Mouse (Mus musculus) lung, embryonic 16.5 days (tissue): ENCODE results near the gene Pah. TPM values are rescaled to one million over a fixed set of nuclear protein-coding genes. Genes with fewer than 3 reads are reported as not detected.
A peak's percentile ranks its signal among the peaks of the same experiment; 100 is the strongest.

ENCODE experiments used
- ATAC-seq: fragments of 200-750 bp; cut with Nextera tagmentation; 2 replicates; pipeline ENCODE4 v1.8.0; 2017; ENCODE audit warnings: low read depth, mild to moderate bottlenecking, moderate library complexity
- H3K27ac ChIP-seq: fragments of 300-500 bp; sonication (generic); 2 replicates; pipeline ENCODE4 v1.5.1; 2014; ENCODE audit warnings: mild to moderate bottlenecking, control low read depth, low read length
- H3K27me3 ChIP-seq: fragments of 300-500 bp; sonication (generic); 2 replicates; pipeline ENCODE4 v1.6.1; 2014; ENCODE audit warnings: low read depth, low read length, mixed read lengths; ENCODE audit not compliant: control insufficient read depth, insufficient read depth
- H3K36me3 ChIP-seq: fragments of 300-500 bp; sonication (generic); 2 replicates; pipeline ENCODE4 v1.6.1; 2014; ENCODE audit warnings: low read length; ENCODE audit not compliant: control insufficient read depth, insufficient read depth
- H3K4me1 ChIP-seq: fragments of 300-500 bp; sonication (generic); replicated peaks from 2 replicates; pipeline ENCODE4 v1.6.1; 2014; ENCODE audit warnings: low read length, mixed read lengths; ENCODE audit not compliant: control insufficient read depth, insufficient read depth
- H3K4me2 ChIP-seq: fragments of 300-500 bp; sonication (generic); 2 replicates; pipeline ENCODE4 v1.6.1; 2014; ENCODE audit warnings: low read depth, low read length, control low read depth
- H3K4me3 ChIP-seq: fragments of 300-500 bp; sonication (generic); 2 replicates; pipeline ENCODE4 v1.5.1; 2014; ENCODE audit warnings: mild to moderate bottlenecking, low read length, control low read depth
- H3K9ac ChIP-seq: fragments of 300-500 bp; sonication (generic); 2 replicates; pipeline ENCODE4 v1.6.1; 2014; ENCODE audit warnings: low read length, control low read depth
- H3K9me3 ChIP-seq: fragments of 300-500 bp; sonication (generic); 2 replicates; pipeline ENCODE4 v1.6.1; 2016; ENCODE audit warnings: low read length; ENCODE audit not compliant: control insufficient read depth
- WGBS: fragments of 180-500 bp; shearing (Covaris S2); extraction: QIAGEN DNeasy Blood & Tissue Kit; methylation state at CpG from one replicate; pipeline ENCODE4 v1.1.7; 2014; 5-methylcytosine and 5-hydroxymethylcytosine counted together
- polyA plus RNA-seq: library from polyadenylated mRNA; unstranded; fragments of >200 nt; fragmentation: Nextera tagmentation; extraction: Ambion mirVana; gene quantifications from 2 replicates; pipeline ENCODE4 v1.2.1, GENCODE M21; 2015

Pah gene
- polyA plus RNA-seq, 1 experiment from 2014 or later, result 0.16 TPM

GRCm38 (mm10) chr10:87490328-87490727 is 31.3 kb upstream of the Pah start:
- H3K4me2 ChIP-seq, result no peak overlapping the region
- no peak for ATAC-seq
- 19% methylated on average over 2 of the region's 2 CpGs for WGBS

GRCm38 (mm10) chr10:87491485-87492040 is 30.0 kb upstream of the Pah start:
- no peak for ATAC-seq
- Histone ChIP-seq H3K4me1 (peaks cover 12% of the 10 kb centered on the region; the same call in 1 of the 2 replicates), H3K27me3 (peaks cover 94% of the 10 kb centered on the region), H3K36me3 (no peaks in the 10 kb centered on the region), H3K9ac (no peak overlapping the region), H3K4me2 (no peak overlapping the region), H3K27ac (no peak overlapping the region), H3K4me3 (no peak overlapping the region), H3K9me3 (peaks cover 4% of the 10 kb centered on the region)
- WGBS, result 6% methylated on average over 11 of the region's 11 CpGs

More at GRCm38 (mm10) chr10:87490328-87490727, 31.3 kb upstream of the Pah start:
- peaks cover 97% of the 10 kb centered on the region for H3K27me3 ChIP-seq
- H3K9ac ChIP-seq, result no peak overlapping the region
- H3K9me3 ChIP-seq, result no peaks in the 10 kb centered on the region
- H3K27ac ChIP-seq, result no peak overlapping the region
- H3K4me1 ChIP-seq, result peaks cover 15% of the 10 kb centered on the region; the same call in 1 of the 2 replicates
- no peak overlapping the region for H3K4me3 ChIP-seq
- H3K36me3 ChIP-seq, result no peaks in the 10 kb centered on the region

DNA sequence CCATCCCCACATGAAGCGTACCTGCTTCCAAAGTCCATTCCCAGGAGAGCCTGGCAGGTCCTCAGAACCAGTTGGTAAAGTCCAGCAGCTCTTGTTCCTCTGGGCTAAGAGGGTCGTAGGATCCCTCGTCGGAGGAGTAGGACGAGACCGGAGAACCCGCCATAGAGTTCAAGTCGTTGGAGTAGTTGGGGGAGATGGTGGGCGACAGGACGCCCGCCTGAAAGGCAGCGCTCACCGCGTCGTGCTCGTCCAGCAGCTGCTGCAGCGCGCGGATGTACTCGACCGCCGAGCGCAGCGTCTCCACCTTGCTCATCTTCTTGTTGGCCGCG is 29.3 kb upstream of the Pah start:
- Histone ChIP-seq H3K4me2 (peak overlapping the region; percentile 97), H3K27me3 (peaks cover 86% of the 10 kb centered on the region), H3K9ac (no peak overlapping the region), H3K27ac (no peak overlapping the region), H3K9me3 (peaks cover 4% of the 10 kb centered on the region), H3K36me3 (no peaks in the 10 kb centered on the region), H3K4me1 (peaks cover 12% of the 10 kb centered on the region; the same call in 1 of the 2 replicates), H3K4me3 (peak overlapping the region; percentile 63)
- WGBS, result under 1% methylated on average over 26 of the region's 26 CpGs
- ATAC-seq, result peak; percentile 10; the same call in 1 of the 2 replicates

DNA sequence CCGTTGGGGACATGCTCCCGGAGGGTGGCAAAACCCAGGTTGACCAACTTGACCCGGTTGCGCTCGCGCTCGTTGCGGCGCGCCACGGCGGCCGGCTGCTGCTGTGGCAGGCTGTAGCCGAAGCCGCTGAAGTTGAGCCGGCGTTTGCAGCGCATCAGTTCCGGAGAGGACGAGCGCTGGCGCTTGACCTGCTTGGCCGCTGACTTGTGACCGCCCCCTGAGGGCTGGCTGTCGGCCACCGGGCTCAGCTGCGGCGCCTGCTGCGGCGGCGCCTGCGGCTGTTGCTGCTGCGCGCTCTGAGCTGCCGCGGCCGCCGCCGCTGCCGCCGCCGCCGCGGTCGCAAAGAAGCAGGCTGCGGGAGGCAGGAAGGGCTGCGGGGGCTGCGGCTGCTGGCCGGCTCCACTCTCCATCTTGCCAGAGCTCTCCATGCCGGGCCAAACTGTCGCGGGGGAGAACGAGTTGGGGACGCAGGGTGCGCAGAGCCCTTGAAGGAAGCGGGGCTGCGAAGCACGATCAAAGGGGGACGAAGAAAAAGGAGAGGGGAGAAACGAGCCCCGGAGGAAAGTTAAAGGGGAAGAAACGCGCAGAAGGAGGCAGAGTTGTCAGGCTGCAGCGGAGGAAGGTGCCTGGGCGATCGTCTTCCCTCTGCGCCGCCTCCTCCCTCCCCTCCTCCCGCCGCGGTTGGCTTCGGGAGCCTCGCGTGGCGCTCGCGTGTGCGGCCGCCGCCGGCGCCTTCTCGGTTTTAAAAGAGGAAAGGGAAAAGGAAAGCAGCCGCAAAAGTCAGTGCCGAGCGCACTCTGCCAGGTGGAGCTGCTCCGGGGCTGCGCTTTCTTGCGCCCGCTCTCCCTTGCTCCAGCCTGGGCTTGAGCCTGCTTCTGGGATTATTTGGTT is 28.7 kb upstream of the Pah start:
- WGBS, result under 1% methylated on average over 75 of the region's 90 CpGs
- ATAC-seq, result peak; percentile 84
- peaks cover 12% of the 10 kb centered on the region; the same call in 1 of the 2 replicates for H3K4me1 ChIP-seq
- H3K36me3 ChIP-seq, result no peaks in the 10 kb centered on the region
- peaks cover 5% of the 10 kb centered on the region for H3K9me3 ChIP-seq
- no peak overlapping the region for H3K27ac ChIP-seq
- peaks cover 82% of the 10 kb centered on the region for H3K27me3 ChIP-seq
- H3K4me2 ChIP-seq, result peak overlapping the region; percentile 97
- H3K4me3 ChIP-seq, result peak overlapping the region; percentile 63
- peak overlapping the region; percentile 36 for H3K9ac ChIP-seq

DNA sequence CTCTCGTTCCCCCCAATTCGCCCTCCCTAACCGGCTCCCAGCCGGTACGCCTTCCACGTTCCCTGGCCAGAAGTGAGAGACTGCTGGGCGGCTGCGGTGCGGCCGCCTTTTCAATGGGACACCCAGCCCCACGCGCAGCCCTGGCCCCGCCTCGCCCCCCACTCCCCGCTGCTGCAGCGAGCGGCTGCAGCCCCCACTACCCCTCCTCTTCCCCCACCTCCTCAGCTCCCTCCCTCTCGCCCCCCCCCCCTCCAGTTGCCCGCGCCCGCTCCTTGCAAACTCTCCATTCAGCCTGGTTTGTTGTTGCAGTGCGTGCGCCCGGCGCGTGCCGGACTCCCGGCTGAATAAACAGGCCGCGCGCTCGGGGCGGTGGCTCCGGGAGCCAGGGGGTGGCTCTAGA is 28.0 kb upstream of the Pah start, which contains the start of gene Ascl1:
TSS of gene Ascl1 (minus strand) at position 85 of the 400 bp plus-strand sequence.
- peak within 1 kb of the TSS; percentile 63 for H3K4me3 ChIP-seq

GRCm38 (mm10) chr10:87494176-87494575 is 27.4 kb upstream of the Pah start:
- Histone ChIP-seq H3K4me1 (peaks cover 12% of the 10 kb centered on the region; the same call in 1 of the 2 replicates), H3K27ac (no peak overlapping the region), H3K4me3 (peak overlapping the region; percentile 63), H3K9me3 (peaks cover 6% of the 10 kb centered on the region), H3K4me2 (peak overlapping the region; percentile 97), H3K9ac (no peak overlapping the region), H3K36me3 (no peaks in the 10 kb centered on the region), H3K27me3 (peaks cover 76% of the 10 kb centered on the region)
- 3% methylated on average over 4 of the region's 4 CpGs for WGBS
- no peak for ATAC-seq

More for the DNA sequence above, 28.0 kb upstream of the Pah start, which contains the start of gene Ascl1:
- Histone ChIP-seq H3K9ac (peak within 1 kb of the TSS; percentile 36), H3K27me3 (peaks cover 76% of the 10 kb centered on the region), H3K4me2 (peak within 1 kb of the TSS; percentile 97), H3K27ac (no peak within 1 kb of the TSS), H3K9me3 (peaks cover 6% of the 10 kb centered on the region), H3K36me3 (no peaks in the 10 kb centered on the region), H3K4me1 (peaks cover 12% of the 10 kb centered on the region; the same call in 1 of the 2 replicates)
- WGBS, result 0% methylated on average over 31 of the region's 34 CpGs
- peak; percentile 51; the same call in 1 of the 2 replicates for ATAC-seq

DNA sequence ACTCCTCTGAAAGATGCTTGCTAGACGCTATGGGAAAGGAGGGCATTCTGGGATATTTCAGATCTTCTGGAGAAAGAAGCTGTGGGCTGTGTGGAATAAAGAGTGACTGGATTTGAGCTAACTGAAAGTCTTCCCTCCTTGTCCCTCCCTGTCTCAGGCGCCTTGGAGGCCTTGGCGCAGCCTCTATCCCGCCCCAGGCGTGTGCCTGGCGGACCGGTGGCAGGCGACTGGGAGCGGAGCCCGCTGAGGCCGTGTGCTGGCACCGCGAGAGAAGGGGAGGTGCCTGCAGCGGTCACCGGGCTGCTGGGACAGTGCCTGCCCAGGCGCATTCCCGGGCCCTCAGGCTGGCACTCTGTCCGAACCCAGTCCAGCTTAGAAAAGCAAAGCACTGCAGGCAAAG is 27.0 kb upstream of the Pah start:
- ATAC-seq, result peak; percentile 48; the same call in 1 of the 2 replicates
- H3K27me3 ChIP-seq, result peaks cover 72% of the 10 kb centered on the region
- no peak overlapping the region for H3K27ac ChIP-seq
- under 1% methylated on average over 18 of the region's 18 CpGs for WGBS
- H3K4me2 ChIP-seq, result peak overlapping the region; percentile 40
- peaks cover 12% of the 10 kb centered on the region; the same call in 1 of the 2 replicates for H3K4me1 ChIP-seq
- H3K36me3 ChIP-seq, result no peaks in the 10 kb centered on the region
- H3K9me3 ChIP-seq, result peaks cover 6% of the 10 kb centered on the region
- H3K4me3 ChIP-seq, result peak overlapping the region; percentile 22; the same call in 1 of the 2 replicates
- H3K9ac ChIP-seq, result 0 out of 2 replicates have a peak overlapping the region, but pooled peaks have one; percentile 15

DNA sequence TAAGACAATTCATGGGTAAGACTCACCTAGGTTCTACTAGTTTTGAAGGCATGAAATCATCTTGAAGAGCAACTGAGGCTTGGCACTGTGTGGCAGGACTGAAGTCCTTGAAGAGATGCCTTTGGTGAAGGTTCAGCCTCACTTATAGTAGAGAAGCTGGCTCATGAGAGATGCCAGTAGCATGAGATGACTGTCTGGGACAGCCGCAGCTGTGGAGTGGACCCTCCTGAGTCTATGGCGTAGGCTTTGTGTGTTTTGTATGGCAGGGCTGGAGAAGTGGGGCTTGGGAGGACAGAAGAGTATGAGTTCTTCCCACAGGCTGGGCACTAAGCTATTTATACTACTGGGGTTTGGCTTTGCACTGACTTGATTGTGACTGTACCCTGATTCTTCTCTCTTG is 24.5 kb upstream of the Pah start:
- Histone ChIP-seq H3K36me3 (no peaks in the 10 kb centered on the region), H3K27me3 (peaks cover 65% of the 10 kb centered on the region), H3K4me1 (peaks cover 12% of the 10 kb centered on the region; the same call in 1 of the 2 replicates), H3K4me3 (no peak overlapping the region), H3K9ac (no peak overlapping the region), H3K4me2 (no peak overlapping the region), H3K27ac (no peak overlapping the region), H3K9me3 (peaks cover 6% of the 10 kb centered on the region)
- no peak for ATAC-seq
- 83% methylated on average over 2 of the region's 2 CpGs for WGBS
